Mouse (Mus musculus): ENCODE data around the gene Spag8. TPM values are rescaled to one million over a fixed set of nuclear protein-coding genes. Genes with fewer than 3 reads are reported as not detected.

Spag8 gene
- polyA plus RNA-seq, 1 experiment from 2014 or later, result 3.9 TPM

- WGBS, result 72% methylated on average over 6 of the region's 6 CpGs
- no peak overlapping the region for H3K9ac ChIP-seq
- H3K27ac ChIP-seq, result no peak overlapping the region
- H3K9me3 ChIP-seq, result no peaks in the 10 kb centered on the region
- H3K4me1 ChIP-seq, result no peaks in the 10 kb centered on the region
- 0 out of 2 replicates have a peak, but pooled peaks cover 7% of the 10 kb centered on the region for H3K36me3 ChIP-seq
- H3K4me2 ChIP-seq, result no peak overlapping the region
- ATAC-seq (ENCODE audit: borderline replicate concordance, extremely low read depth, low FRiP score, low TSS enrichment), result no peak
- H3K27me3 ChIP-seq, result no peaks in the 10 kb centered on the region
- H3K4me3 ChIP-seq, result no peak overlapping the region
Measured at GRCm38 (mm10) chr4:43640491-43640890, 12.9 kb downstream of the Spag8 start.

GRCm38 (mm10) chr4:43640076-43640475 is 13.3 kb downstream of the Spag8 start:
- H3K9ac ChIP-seq, result no peak overlapping the region
- H3K4me1 ChIP-seq, result no peaks in the 10 kb centered on the region
- no peak overlapping the region for H3K4me3 ChIP-seq
- no peak overlapping the region for H3K27ac ChIP-seq
- H3K36me3 ChIP-seq, result 0 out of 2 replicates have a peak, but pooled peaks cover 7% of the 10 kb centered on the region
- no peaks in the 10 kb centered on the region for H3K9me3 ChIP-seq
- H3K4me2 ChIP-seq, result no peak overlapping the region
- no peak for ATAC-seq (ENCODE audit: borderline replicate concordance, extremely low read depth, low FRiP score, low TSS enrichment)
- 74% methylated on average over 9 of the region's 9 CpGs for WGBS
- no peaks in the 10 kb centered on the region for H3K27me3 ChIP-seq

DNA sequence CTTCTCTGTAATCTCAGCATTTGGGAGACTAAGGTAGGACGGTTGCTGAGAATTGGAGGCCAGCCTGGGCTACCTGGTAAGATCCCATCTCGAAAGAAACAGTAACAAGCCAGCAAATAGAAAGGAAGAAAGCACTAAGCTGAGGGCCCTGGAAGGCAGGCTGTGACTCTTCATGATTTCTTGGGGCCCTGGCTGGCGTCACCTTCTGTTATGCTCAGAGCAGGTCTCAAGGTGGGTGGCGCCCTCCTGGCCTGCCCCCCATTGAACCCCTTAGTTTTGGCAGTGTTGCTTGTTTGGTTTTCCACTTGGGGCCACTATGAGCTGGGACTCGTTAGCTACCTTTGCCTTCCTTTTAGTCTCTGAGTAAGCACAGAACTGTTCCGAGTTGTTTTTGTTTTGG is 16.6 kb downstream of the Spag8 start:
- no peak overlapping the region for H3K27ac ChIP-seq
- no peak overlapping the region for H3K4me3 ChIP-seq
- no peak overlapping the region for H3K9ac ChIP-seq
- H3K36me3 ChIP-seq, result no peaks in the 10 kb centered on the region
- WGBS, result 75% methylated on average over 6 of the region's 6 CpGs
- H3K27me3 ChIP-seq, result no peaks in the 10 kb centered on the region
- no peak overlapping the region for H3K4me2 ChIP-seq
- no peaks in the 10 kb centered on the region for H3K9me3 ChIP-seq
- no peak for ATAC-seq (ENCODE audit: borderline replicate concordance, extremely low read depth, low FRiP score, low TSS enrichment)
- H3K4me1 ChIP-seq, result peaks cover 16% of the 10 kb centered on the region

DNA sequence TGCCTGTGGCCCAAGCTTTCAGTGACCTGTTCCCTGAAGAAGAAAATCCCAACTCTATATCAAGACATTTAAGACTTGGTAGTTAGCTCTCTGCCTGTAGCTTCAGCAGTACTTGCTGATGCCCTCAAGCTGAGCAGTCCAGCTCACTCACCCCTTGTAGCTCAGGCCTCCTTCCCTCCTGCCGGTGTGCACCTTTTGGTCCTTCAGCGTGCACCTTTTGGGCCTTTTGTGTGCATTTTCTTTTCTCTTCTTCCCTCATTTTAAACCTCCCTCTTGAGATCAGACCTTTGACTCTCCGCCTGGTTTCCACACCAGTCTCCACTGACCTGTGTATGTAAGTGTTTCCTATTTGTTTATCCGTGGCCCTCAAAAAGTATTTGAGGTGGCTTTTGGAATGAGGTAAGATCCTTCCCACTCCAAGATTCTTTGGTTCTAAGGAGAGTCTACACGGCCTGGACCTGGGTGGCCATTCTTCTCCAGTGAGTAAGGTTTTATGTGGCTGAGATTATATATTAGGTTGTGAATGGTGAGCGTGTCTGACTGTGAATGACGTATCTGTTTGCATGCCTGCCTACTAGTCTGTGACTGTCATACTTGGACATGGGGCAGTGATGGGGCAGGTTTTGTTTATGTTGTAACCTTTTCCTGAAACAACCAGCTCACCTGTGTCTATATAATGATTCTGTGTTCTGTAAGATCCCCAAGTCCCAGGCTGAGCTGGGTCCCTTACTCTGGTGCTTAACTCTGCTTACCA is 18.6 kb downstream of the Spag8 start:
- Histone ChIP-seq H3K36me3 (no peaks in the 10 kb centered on the region), H3K27ac (no peak overlapping the region), H3K9ac (no peak overlapping the region), H3K9me3 (no peaks in the 10 kb centered on the region), H3K27me3 (no peaks in the 10 kb centered on the region), H3K4me3 (no peak overlapping the region), H3K4me1 (peaks cover 28% of the 10 kb centered on the region), H3K4me2 (no peak overlapping the region)
- 76% methylated on average over 7 of the region's 7 CpGs for WGBS
- no peak for ATAC-seq (ENCODE audit: borderline replicate concordance, extremely low read depth, low FRiP score, low TSS enrichment)

DNA sequence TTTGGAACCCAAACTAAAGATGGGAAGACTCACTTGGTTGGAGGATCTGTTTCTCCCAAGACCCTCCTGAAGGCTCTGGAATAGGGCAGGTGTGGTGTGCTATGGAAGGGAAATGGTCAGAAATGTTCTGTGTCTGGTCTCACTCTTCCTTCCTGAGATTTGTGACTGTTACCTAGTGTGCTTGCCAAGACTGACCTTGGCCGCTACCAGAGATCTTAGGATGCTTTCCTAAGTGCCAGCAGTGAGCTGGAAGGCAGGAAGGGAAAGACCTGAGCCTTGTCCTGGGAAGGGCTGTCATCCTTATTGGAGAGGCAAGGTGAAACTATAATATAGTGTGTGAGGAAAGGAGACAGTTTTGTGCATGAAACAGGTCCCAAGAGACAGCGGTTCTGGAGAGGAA is 19.7 kb downstream of the Spag8 start:
- 84% methylated on average over 2 of the region's 2 CpGs for WGBS
- H3K9ac ChIP-seq, result no peak overlapping the region
- no peak for ATAC-seq (ENCODE audit: borderline replicate concordance, extremely low read depth, low FRiP score, low TSS enrichment)
- no peaks in the 10 kb centered on the region for H3K27me3 ChIP-seq
- no peak overlapping the region for H3K4me2 ChIP-seq
- peaks cover 29% of the 10 kb centered on the region for H3K4me1 ChIP-seq
- no peak overlapping the region for H3K27ac ChIP-seq
- H3K4me3 ChIP-seq, result no peak overlapping the region
- no peaks in the 10 kb centered on the region for H3K36me3 ChIP-seq
- H3K9me3 ChIP-seq, result no peaks in the 10 kb centered on the region

DNA sequence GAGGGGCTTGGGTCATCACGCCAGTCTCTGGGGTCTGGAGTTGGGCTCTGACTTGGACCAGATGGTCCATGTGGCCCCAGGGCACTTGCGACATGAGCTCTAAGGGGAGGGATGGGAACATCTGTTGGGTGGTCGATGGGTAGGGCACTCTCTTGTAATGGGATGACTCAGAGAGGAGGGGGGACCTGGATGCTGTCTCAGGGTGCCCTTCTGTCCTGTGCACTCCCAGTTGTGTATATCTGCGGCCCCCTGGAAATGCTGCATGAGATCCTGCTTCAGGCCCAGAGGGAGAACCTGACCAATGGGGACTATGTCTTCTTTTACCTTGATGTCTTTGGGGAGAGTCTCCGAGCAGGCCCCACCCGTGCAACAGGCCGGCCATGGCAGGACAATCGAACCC is 20.1 kb downstream of the Spag8 start:
- Histone ChIP-seq H3K9me3 (no peaks in the 10 kb centered on the region), H3K4me2 (peak overlapping the region; percentile 94; the same call in 1 of the 2 replicates), H3K27me3 (no peaks in the 10 kb centered on the region), H3K4me3 (no peak overlapping the region), H3K27ac (no peak overlapping the region), H3K4me1 (peaks cover 29% of the 10 kb centered on the region), H3K9ac (no peak overlapping the region), H3K36me3 (no peaks in the 10 kb centered on the region)
- ATAC-seq (ENCODE audit: borderline replicate concordance, extremely low read depth, low FRiP score, low TSS enrichment), result no peak
- 83% methylated on average over 8 of the region's 8 CpGs for WGBS

- H3K27ac ChIP-seq, result no peak overlapping the region
- H3K4me3 ChIP-seq, result peak overlapping the region; percentile 75
- WGBS, result 46% methylated on average over 42 of the region's 42 CpGs
- no peaks in the 10 kb centered on the region for H3K27me3 ChIP-seq
- H3K4me1 ChIP-seq, result peaks cover 29% of the 10 kb centered on the region
- H3K36me3 ChIP-seq, result no peaks in the 10 kb centered on the region
- H3K9ac ChIP-seq, result peak overlapping the region; percentile 87
- no peaks in the 10 kb centered on the region for H3K9me3 ChIP-seq
- H3K4me2 ChIP-seq, result peak overlapping the region; percentile 94
- ATAC-seq (ENCODE audit: borderline replicate concordance, extremely low read depth, low FRiP score, low TSS enrichment), result peak; percentile 16; the same call in 1 of the 2 replicates
Measured at GRCm38 (mm10) chr4:43631956-43632920, 21.2 kb downstream of the Spag8 start.

- H3K4me2 ChIP-seq, result peak within 1 kb of the TSS; percentile 94
- H3K9ac ChIP-seq, result peak within 1 kb of the TSS; percentile 87
- no peaks in the 10 kb centered on the region for H3K27me3 ChIP-seq
- H3K27ac ChIP-seq, result peak within 1 kb of the TSS; percentile 78
- H3K4me1 ChIP-seq, result peaks cover 29% of the 10 kb centered on the region
- WGBS, result 2% methylated on average over 20 of the region's 70 CpGs
- ATAC-seq (ENCODE audit: borderline replicate concordance, extremely low read depth, low FRiP score, low TSS enrichment), result peak; percentile 70
- H3K9me3 ChIP-seq, result no peaks in the 10 kb centered on the region
- no peaks in the 10 kb centered on the region for H3K36me3 ChIP-seq
- H3K4me3 ChIP-seq, result peak within 1 kb of the TSS; percentile 75
Measured at GRCm38 (mm10) chr4:43631046-43631955, 22.1 kb downstream of the Spag8 start, which contains the start of gene Npr2. TSS of gene Npr2 (plus strand) at chr4:43631935.

DNA sequence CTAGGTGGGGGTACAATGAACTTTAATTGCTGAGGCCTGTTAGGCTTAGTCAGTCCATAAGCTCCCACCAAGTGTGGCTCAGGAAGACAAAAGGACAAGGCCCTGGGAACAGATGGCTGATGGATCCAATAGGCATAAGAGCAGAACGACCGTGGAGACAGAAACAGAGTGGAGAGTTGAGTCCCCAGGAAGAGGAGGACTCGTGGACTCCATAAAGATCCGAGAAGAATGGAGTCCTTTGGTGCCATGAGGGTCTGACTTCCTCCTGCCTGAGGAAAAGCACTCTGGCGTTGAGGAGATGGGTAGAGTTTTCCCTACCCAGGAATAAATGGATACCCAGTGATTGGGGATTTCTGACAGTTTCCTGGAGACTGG is 22.7 kb downstream of the Spag8 start:
- no peak for ATAC-seq (ENCODE audit: borderline replicate concordance, extremely low read depth, low FRiP score, low TSS enrichment)
- H3K4me3 ChIP-seq, result peak overlapping the region; percentile 75

GRCm38 (mm10) chr4:43630030-43630581 is 23.3 kb downstream of the Spag8 start:
- peak; percentile 20; the same call in 1 of the 2 replicates for ATAC-seq (ENCODE audit: borderline replicate concordance, extremely low read depth, low FRiP score, low TSS enrichment)
- Histone ChIP-seq H3K27ac (peak overlapping the region; percentile 78), H3K4me2 (peak overlapping the region; percentile 29), H3K9me3 (peaks cover 5% of the 10 kb centered on the region), H3K9ac (peak overlapping the region; percentile 20; the same call in 1 of the 2 replicates), H3K4me1 (peaks cover 29% of the 10 kb centered on the region), H3K4me3 (no peak overlapping the region), H3K36me3 (no peaks in the 10 kb centered on the region), H3K27me3 (no peaks in the 10 kb centered on the region)
- 6% methylated on average over 5 of the region's 5 CpGs for WGBS

More for the DNA sequence above, 22.7 kb downstream of the Spag8 start:
- peak overlapping the region; percentile 78 for H3K27ac ChIP-seq
- H3K4me1 ChIP-seq, result peaks cover 29% of the 10 kb centered on the region
- H3K9me3 ChIP-seq, result no peaks in the 10 kb centered on the region
- 0 out of 2 replicates have a peak overlapping the region, but pooled peaks have one; percentile 87 for H3K9ac ChIP-seq
- H3K27me3 ChIP-seq, result no peaks in the 10 kb centered on the region
- no peaks in the 10 kb centered on the region for H3K36me3 ChIP-seq
- H3K4me2 ChIP-seq, result peak overlapping the region; percentile 94
- 25% methylated on average over 5 of the region's 5 CpGs for WGBS

Measured in lung, embryonic 15.5 days (tissue).